Mouse (Mus musculus): ENCODE data around the gene Dusp22. TPM values are rescaled to one million over a fixed set of nuclear protein-coding genes. Genes with fewer than 3 reads are reported as not detected.

The Dusp22 gene
- total RNA-seq, 1 experiment: 6.9 TPM

GRCm38 (mm10) chr13:30726879-30727278, 67.1 kb downstream of the Dusp22 start:
- H3K27ac ChIP-seq (ENCODE audit: insufficient read depth, low read depth, low read length, poor library complexity, severe bottlenecking): no peak overlapping the region
- H3K4me1 ChIP-seq (ENCODE audit: control insufficient read depth in 2 of 2, insufficient read depth in 2 of 2, low read length in 2 of 2, poor library complexity in 1 of 2): no peaks in the 10 kb centered on the region
- no peaks in the 10 kb centered on the region for H3K9me3 ChIP-seq (ENCODE audit: control insufficient read depth, insufficient read depth, low read depth, low read length)
- no peak overlapping the region for H3K4me3 ChIP-seq (ENCODE audit: insufficient read depth in 1 of 2, low read depth in 1 of 2, low read length in 2 of 2, poor library complexity in 1 of 2, severe bottlenecking in 1 of 2)
- no peak overlapping the region for H3K9ac ChIP-seq (ENCODE audit: insufficient read depth, low read depth, low read length, poor library complexity, severe bottlenecking)
- DNase-seq (ENCODE audit: low read depth, low spot score): no peak
- TF ChIP-seq ZC3H11A (IDR thresholded peaks at IDR 0.05; ENCODE audit: borderline replicate concordance, low read depth, low read length) (no peak), CHD2 (IDR thresholded peaks at IDR 0.05; ENCODE audit: low read depth, low read length) (no peak), HCFC1 (IDR thresholded peaks at IDR 0.05; ENCODE audit: borderline replicate concordance, insufficient read depth, low read length) (no peak), ZNF384 (IDR thresholded peaks at IDR 0.05; ENCODE audit: low read depth, low read length) (no peak), MAFK (IDR thresholded peaks at IDR 0.05; ENCODE audit: insufficient read depth, low read depth, low read length) (no peak)
- in situ Hi-C loops (cut with MboI; ENCODE audit: low sequenced_read_pairs in 2 of 2, unreplicated experiment in 2 of 2): no loop called here
- no peaks in the 10 kb centered on the region for H3K36me3 ChIP-seq (ENCODE audit: control insufficient read depth, insufficient read depth, low read length, poor library complexity, severe bottlenecking)

DNA sequence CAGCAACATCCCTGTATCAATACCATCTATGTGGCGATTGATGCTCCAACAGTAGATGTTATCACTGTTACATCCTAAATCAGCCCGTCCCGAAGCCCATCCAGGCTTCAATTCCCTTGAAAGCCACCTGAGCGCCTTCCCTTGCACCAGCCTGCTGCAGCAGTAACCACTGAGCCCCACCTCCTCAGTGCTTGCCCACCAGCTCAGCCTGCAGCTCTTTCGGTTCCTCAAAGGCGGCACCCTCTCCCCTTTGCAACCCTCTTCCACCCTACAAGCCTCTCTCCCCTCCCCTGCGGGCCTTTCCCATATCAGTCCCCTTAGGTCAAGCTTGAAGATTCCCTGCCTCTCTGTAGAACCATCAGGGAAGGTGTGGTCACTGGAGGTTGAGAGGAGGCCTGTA, 68.4 kb downstream of the Dusp22 start:
- TF ChIP-seq ZC3H11A (IDR thresholded peaks at IDR 0.05; ENCODE audit: borderline replicate concordance, low read depth, low read length): no peak
- no peak for TF ChIP-seq CHD2 (IDR thresholded peaks at IDR 0.05; ENCODE audit: low read depth, low read length)
- no peak for TF ChIP-seq HCFC1 (IDR thresholded peaks at IDR 0.05; ENCODE audit: borderline replicate concordance, insufficient read depth, low read length)
- TF ChIP-seq ZNF384 (IDR thresholded peaks at IDR 0.05; ENCODE audit: low read depth, low read length): no peak
- no peak for TF ChIP-seq MAFK (IDR thresholded peaks at IDR 0.05; ENCODE audit: insufficient read depth, low read depth, low read length)
- no peak for DNase-seq (ENCODE audit: low read depth, low spot score)
- H3K27ac ChIP-seq (ENCODE audit: insufficient read depth, low read depth, low read length, poor library complexity, severe bottlenecking): no peak overlapping the region
- no peaks in the 10 kb centered on the region for H3K9me3 ChIP-seq (ENCODE audit: control insufficient read depth, insufficient read depth, low read depth, low read length)
- H3K4me3 ChIP-seq (ENCODE audit: insufficient read depth in 1 of 2, low read depth in 1 of 2, low read length in 2 of 2, poor library complexity in 1 of 2, severe bottlenecking in 1 of 2): no peak overlapping the region
- no peaks in the 10 kb centered on the region for H3K4me1 ChIP-seq (ENCODE audit: control insufficient read depth in 2 of 2, insufficient read depth in 2 of 2, low read length in 2 of 2, poor library complexity in 1 of 2)
- H3K9ac ChIP-seq (ENCODE audit: insufficient read depth, low read depth, low read length, poor library complexity, severe bottlenecking): no peak overlapping the region
- no peaks in the 10 kb centered on the region for H3K36me3 ChIP-seq (ENCODE audit: control insufficient read depth, insufficient read depth, low read length, poor library complexity, severe bottlenecking)
- in situ Hi-C loops (cut with MboI; ENCODE audit: low sequenced_read_pairs in 2 of 2, unreplicated experiment in 2 of 2): no loop called here

GRCm38 (mm10) chr13:30729245-30729644, 69.4 kb downstream of the Dusp22 start:
- Histone ChIP-seq H3K27ac (ENCODE audit: insufficient read depth, low read depth, low read length, poor library complexity, severe bottlenecking) (no peak overlapping the region), H3K9ac (ENCODE audit: insufficient read depth, low read depth, low read length, poor library complexity, severe bottlenecking) (no peak overlapping the region), H3K4me1 (ENCODE audit: control insufficient read depth in 2 of 2, insufficient read depth in 2 of 2, low read length in 2 of 2, poor library complexity in 1 of 2) (no peaks in the 10 kb centered on the region), H3K4me3 (ENCODE audit: insufficient read depth in 1 of 2, low read depth in 1 of 2, low read length in 2 of 2, poor library complexity in 1 of 2, severe bottlenecking in 1 of 2) (no peak overlapping the region), H3K9me3 (ENCODE audit: control insufficient read depth, insufficient read depth, low read depth, low read length) (no peaks in the 10 kb centered on the region), H3K36me3 (ENCODE audit: control insufficient read depth, insufficient read depth, low read length, poor library complexity, severe bottlenecking) (no peaks in the 10 kb centered on the region)
- TF ChIP-seq CHD2 (IDR thresholded peaks at IDR 0.05; ENCODE audit: low read depth, low read length) (no peak), MAFK (IDR thresholded peaks at IDR 0.05; ENCODE audit: insufficient read depth, low read depth, low read length) (no peak), ZC3H11A (IDR thresholded peaks at IDR 0.05; ENCODE audit: borderline replicate concordance, low read depth, low read length) (no peak), HCFC1 (IDR thresholded peaks at IDR 0.05; ENCODE audit: borderline replicate concordance, insufficient read depth, low read length) (no peak), ZNF384 (IDR thresholded peaks at IDR 0.05; ENCODE audit: low read depth, low read length) (no peak)
- no peak for DNase-seq (ENCODE audit: low read depth, low spot score)
- in situ Hi-C loops (cut with MboI; ENCODE audit: low sequenced_read_pairs in 2 of 2, unreplicated experiment in 2 of 2): no loop called here

GRCm38 (mm10) chr13:30730104-30730793, 70.5 kb downstream of the Dusp22 start:
- in situ Hi-C loops (cut with MboI; ENCODE audit: low sequenced_read_pairs in 2 of 2, unreplicated experiment in 2 of 2): no loop called here
- no peak for DNase-seq (ENCODE audit: low read depth, low spot score)
- no peak for TF ChIP-seq ZC3H11A (IDR thresholded peaks at IDR 0.05; ENCODE audit: borderline replicate concordance, low read depth, low read length)
- no peak for TF ChIP-seq MAFK (IDR thresholded peaks at IDR 0.05; ENCODE audit: insufficient read depth, low read depth, low read length)
- TF ChIP-seq CHD2 (IDR thresholded peaks at IDR 0.05; ENCODE audit: low read depth, low read length): no peak
- TF ChIP-seq HCFC1 (IDR thresholded peaks at IDR 0.05; ENCODE audit: borderline replicate concordance, insufficient read depth, low read length): no peak
- no peak for TF ChIP-seq ZNF384 (IDR thresholded peaks at IDR 0.05; ENCODE audit: low read depth, low read length)
- Histone ChIP-seq H3K36me3 (ENCODE audit: control insufficient read depth, insufficient read depth, low read length, poor library complexity, severe bottlenecking) (no peaks in the 10 kb centered on the region), H3K9ac (ENCODE audit: insufficient read depth, low read depth, low read length, poor library complexity, severe bottlenecking) (no peak overlapping the region), H3K9me3 (ENCODE audit: control insufficient read depth, insufficient read depth, low read depth, low read length) (no peaks in the 10 kb centered on the region), H3K4me1 (ENCODE audit: control insufficient read depth in 2 of 2, insufficient read depth in 2 of 2, low read length in 2 of 2, poor library complexity in 1 of 2) (no peaks in the 10 kb centered on the region), H3K27ac (ENCODE audit: insufficient read depth, low read depth, low read length, poor library complexity, severe bottlenecking) (no peak overlapping the region), H3K4me3 (ENCODE audit: insufficient read depth in 1 of 2, low read depth in 1 of 2, low read length in 2 of 2, poor library complexity in 1 of 2, severe bottlenecking in 1 of 2) (no peak overlapping the region)

Data from ES-E14 (cell line).